Mouse (Mus musculus) C2C12 (cell line): ENCODE results near the gene Tubg2.

Source experiments
- CTCF ChIP-seq: IDR thresholded peaks from one replicate; pipeline ENCODE4 v1.5.1; 2011; ENCODE audit not compliant: control insufficient read depth, insufficient read depth, insufficient read length
- MYOG ChIP-seq: IDR thresholded peaks from one replicate; pipeline ENCODE4 v1.6.1; 2011; ENCODE audit not compliant: control insufficient read depth, insufficient read length; ENCODE audit errors: extremely low read depth

DNA sequence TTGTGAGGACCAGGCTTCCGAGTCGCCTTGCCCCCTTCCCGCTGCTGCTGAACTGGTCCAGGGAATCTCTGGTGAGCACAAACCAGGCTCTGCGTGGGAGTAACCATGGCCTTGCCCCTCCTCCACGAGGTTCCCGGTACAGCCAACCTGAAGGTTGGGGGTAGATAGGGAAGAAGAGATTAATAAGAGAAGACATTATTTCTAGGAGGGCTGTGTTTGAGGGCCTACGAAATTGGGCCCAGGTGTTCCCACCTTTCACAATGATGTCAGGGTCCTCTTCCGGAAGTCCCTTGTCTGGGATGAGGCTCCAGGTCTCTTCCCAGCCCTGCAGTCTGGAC is 12.2 kb downstream of the Tubg2 start:
- TF ChIP-seq CTCF (no peak), MYOG (no peak)
